Comparison of ENCODE assay signal across 8 mouse cellular contexts in genomic region chr7:19269721-19270441, GRCm38 (mm10). TPM values are rescaled to one million over a fixed set of nuclear protein-coding genes. Genes with fewer than 3 reads are reported as not detected.
DNase-seq lines count a peak whose midpoint lies in the region; ATAC-seq and TF ChIP-seq lines count a peak whose summit lies in the region.

No protein-coding gene starts in this region.

- TF ChIP-seq CTCF in brain, embryonic 14.5 days (IDR thresholded peaks at IDR 0.05; ENCODE audit: borderline replicate concordance, extremely low read depth, insufficient read depth, insufficient read length) = no peak
- TF ChIP-seq CTCF in kidney, adult 2 months (conservative IDR thresholded peaks at IDR 0.05; ENCODE audit: insufficient read depth, insufficient read length, low read depth, low read length) = no peak

- peaks cover 19% of the 10 kb centered on the region for H3K4me1 ChIP-seq in kidney, adult 2 months (ENCODE audit: control insufficient read depth, insufficient read depth, low read length)
- peaks cover 39% of the 10 kb centered on the region for H3K4me1 ChIP-seq in lung, embryonic 15.5 days

- TF ChIP-seq POLR2A in brain, embryonic 14.5 days (IDR thresholded peaks at IDR 0.05; ENCODE audit: borderline replicate concordance, extremely low read depth, insufficient read depth, insufficient read length, poor library complexity, severe bottlenecking) = no peak
- no peak for TF ChIP-seq POLR2A in kidney, adult 2 months (IDR thresholded peaks at IDR 0.05; ENCODE audit: low read depth, low read length)

- H3K27me3 ChIP-seq in kidney, adult 2 months (replicated peaks; ENCODE audit: control insufficient read depth, insufficient read depth, low read length) = no peaks in the 10 kb centered on the region
- no peaks in the 10 kb centered on the region for H3K27me3 ChIP-seq in lung, embryonic 15.5 days

- no peaks in the 10 kb centered on the region for H3K36me3 ChIP-seq in kidney, adult 2 months (ENCODE audit: control insufficient read depth, insufficient read depth, low read length)
- H3K36me3 ChIP-seq in lung, embryonic 15.5 days = peaks cover 12% of the 10 kb centered on the region

- DNase-seq in ovary, postnatal 36 days (ENCODE audit: low spot score) = peak; percentile 61
- DNase-seq in ovary, postnatal 10 days (ENCODE audit: low spot score) = no peak
- DNase-seq in brain, embryonic 14.5 days (ENCODE audit: low read depth) = peak; percentile 47
- DNase-seq in heart, adult 8-10 months (ENCODE audit: low spot score) = peak; percentile 67
- peak; percentile 84 for DNase-seq in kidney, adult 2 months
- DNase-seq in skeletal muscle tissue, adult 2 months (ENCODE audit: low read depth, low spot score) = peak; percentile 73
- no peak for DNase-seq in layer of hippocampus, adult 8-10 months (ENCODE audit: low spot score in 2 of 2)

- H3K27ac ChIP-seq in kidney, adult 2 months (ENCODE audit: insufficient read depth, low read depth, low read length) = peak overlapping the region; percentile 84
- H3K27ac ChIP-seq in lung, embryonic 15.5 days = peak overlapping the region; percentile 97

- no peaks in the 10 kb centered on the region for H3K9me3 ChIP-seq in lung, embryonic 15.5 days

- peak overlapping the region; percentile 87 for H3K4me3 ChIP-seq in kidney, adult 2 months (ENCODE audit: insufficient read depth, low read depth, low read length)
- peak overlapping the region; percentile 75 for H3K4me3 ChIP-seq in lung, embryonic 15.5 days

- peak overlapping the region; percentile 95 for H3K4me2 ChIP-seq in lung, embryonic 15.5 days

- ATAC-seq in lung, embryonic 15.5 days (ENCODE audit: borderline replicate concordance, extremely low read depth, low FRiP score, low TSS enrichment) = peak; percentile 81

- H3K9ac ChIP-seq in lung, embryonic 15.5 days = peak overlapping the region; percentile 86

- 3% methylated on average over 19 of the region's 19 CpGs for WGBS in kidney, adult 2 months
- under 1% methylated on average over 19 of the region's 19 CpGs for WGBS in lung, embryonic 15.5 days

RNA-seq across cellular contexts. Expression of gene Vasp, which starts 1.7 kb away (rescaled TPM):
- polyA plus RNA-seq in brain, embryonic 14.5 days (2012; rRNA removed) = 66.4 and 89.0 TPM in 2 replicates
- total RNA-seq in heart, adult 8-10 months (2022) = 10 to 100 TPM; 18.0 to 27.2 (median 24.3) TPM
- 69.5 and 71.5 TPM in 2 replicates for polyA plus RNA-seq in kidney, adult 2 months (2012; rRNA removed)
- 115 TPM in 2 replicates for polyA plus RNA-seq in lung, embryonic 15.5 days (2015; fragmentation: Nextera tagmentation; extraction: Ambion mirVana)
- 10 to 100 TPM; 17.4 to 26.8 (median 19.5) TPM for total RNA-seq in layer of hippocampus, adult 8-10 months (2022)

RNA-seq across cellular contexts. Expression of gene Ppm1n, which starts 10.0 kb away (rescaled TPM):
- 1.1 and 1.3 TPM in 2 replicates for polyA plus RNA-seq in brain, embryonic 14.5 days (2012; rRNA removed)
- not detected for total RNA-seq in heart, adult 8-10 months (2022)
- polyA plus RNA-seq in kidney, adult 2 months (2012; rRNA removed) = not detected in 2 replicates
- polyA plus RNA-seq in lung, embryonic 15.5 days (2015; fragmentation: Nextera tagmentation; extraction: Ambion mirVana) = not detected in 2 replicates
- under 1 TPM in 1 of 4 experiments, not detected in 3; 0.28 TPM for total RNA-seq in layer of hippocampus, adult 8-10 months (2022)

RNA-seq across cellular contexts. Expression of gene Rtn2, which starts 12.5 kb away (rescaled TPM):
- 159 and 189 TPM in 2 replicates for polyA plus RNA-seq in brain, embryonic 14.5 days (2012; rRNA removed)
- total RNA-seq in heart, adult 8-10 months (2022) = 100 to 1,000 TPM; 137 to 160 (median 149) TPM
- polyA plus RNA-seq in kidney, adult 2 months (2012; rRNA removed) = 7.6 and 19.1 TPM in 2 replicates
- polyA plus RNA-seq in lung, embryonic 15.5 days (2015; fragmentation: Nextera tagmentation; extraction: Ambion mirVana) = 10.6 and 11.4 TPM in 2 replicates
- 10 to 100 TPM; 76.6 to 96.7 (median 85.4) TPM for total RNA-seq in layer of hippocampus, adult 8-10 months (2022)

RNA-seq across cellular contexts. Expression of gene Fosb, which starts 40.0 kb away (rescaled TPM):
- polyA plus RNA-seq in brain, embryonic 14.5 days (2012; rRNA removed) = 0.19 and 0.23 TPM in 2 replicates
- 1 to 10 TPM; 1.2 to 9.8 (median 5.1) TPM for total RNA-seq in heart, adult 8-10 months (2022)
- 0.17 and 0.19 TPM in 2 replicates for polyA plus RNA-seq in kidney, adult 2 months (2012; rRNA removed)
- polyA plus RNA-seq in lung, embryonic 15.5 days (2015; fragmentation: Nextera tagmentation; extraction: Ambion mirVana) = 0.24 and 0.26 TPM in 2 replicates
- 10 to 100 TPM in 3 of 4 experiments, 1 to 10 TPM in 1; 5.4 to 13.8 (median 10.7) TPM for total RNA-seq in layer of hippocampus, adult 8-10 months (2022)

RNA-seq across cellular contexts. Expression of gene Opa3, which starts 41.7 kb away (rescaled TPM):
- polyA plus RNA-seq in brain, embryonic 14.5 days (2012; rRNA removed) = 31.1 and 33.3 TPM in 2 replicates
- 10 to 100 TPM; 61.4 to 77.3 (median 68.1) TPM for total RNA-seq in heart, adult 8-10 months (2022)
- 41.7 and 48.5 TPM in 2 replicates for polyA plus RNA-seq in kidney, adult 2 months (2012; rRNA removed)
- polyA plus RNA-seq in lung, embryonic 15.5 days (2015; fragmentation: Nextera tagmentation; extraction: Ambion mirVana) = 33.2 and 34.6 TPM in 2 replicates
- total RNA-seq in layer of hippocampus, adult 8-10 months (2022) = 10 to 100 TPM; 33.8 to 45.7 (median 40.7) TPM

Comparison
In these comparisons a context has a peak if more than half of its experiments do, and no peak if none do; other contexts are left out.
1. DNase-seq: peak in ovary, postnatal 36 days (single experiment), brain, embryonic 14.5 days (single experiment), heart, adult 8-10 months (single experiment), kidney, adult 2 months (single experiment) and skeletal muscle tissue, adult 2 months (single experiment); none in ovary, postnatal 10 days (single experiment) and layer of hippocampus, adult 8-10 months (0 of 2).